Comparison of ENCODE assay signal across 1 mouse cellular context in the genomic region with DNA sequence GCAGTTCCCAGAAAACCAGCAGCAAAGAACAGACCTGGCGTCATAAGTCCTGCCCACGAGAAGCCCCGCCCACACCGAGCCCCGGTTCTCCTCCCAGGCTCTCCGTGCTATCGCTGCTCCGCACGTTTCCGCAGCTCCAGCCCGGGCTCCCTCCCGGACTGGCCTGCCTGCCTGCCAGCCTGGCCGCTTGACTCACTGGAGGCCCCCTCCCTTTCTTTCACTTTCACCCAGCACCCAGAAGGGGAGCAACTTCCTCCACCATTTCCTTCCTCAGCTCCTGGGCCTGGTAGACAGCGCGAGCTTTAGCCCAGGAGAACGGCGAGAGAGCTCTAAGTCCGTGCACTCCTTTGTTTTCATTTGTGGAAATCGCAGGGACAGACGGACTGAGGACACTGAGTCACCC.
TF ChIP-seq lines count a peak whose summit lies in the region.

No protein-coding gene starts in this region.

TF ChIP-seq in CH12.LX, 34 proteins besides CTCF, POLR2A, EP300 and RAD21 (continued from another document):
- TF ChIP-seq ZMIZ1 (IDR thresholded peaks at IDR 0.05; ENCODE audit: low read depth, low read length), result no peak; the same call in 1 of the 2 replicates
- no peak for TF ChIP-seq SIN3A (IDR thresholded peaks at IDR 0.05; ENCODE audit: low read length)
- no peak; the same call in 1 of the 2 replicates for TF ChIP-seq CHD2 (IDR thresholded peaks at IDR 0.05; ENCODE audit: low read length)
- no peak for TF ChIP-seq USF1 (IDR thresholded peaks at IDR 0.05; ENCODE audit: low read depth, low read length)
- no peak for TF ChIP-seq HCFC1 (IDR thresholded peaks at IDR 0.05; ENCODE audit: low read depth, low read length)
- no peak for TF ChIP-seq CHD1 (IDR thresholded peaks at IDR 0.05; ENCODE audit: low read depth, low read length)
- TF ChIP-seq TBP (conservative IDR thresholded peaks at IDR 0.05; ENCODE audit: low read depth, low read length), result no peak
- TF ChIP-seq MYC (IDR thresholded peaks at IDR 0.05; ENCODE audit: low read depth, low read length), result no peak
- TF ChIP-seq TCF12 (IDR thresholded peaks at IDR 0.05; ENCODE audit: low read depth, low read length), result peak; percentile 45; the same call in 1 of the 2 replicates
- TF ChIP-seq JUND (conservative IDR thresholded peaks at IDR 0.05; ENCODE audit: low read depth, low read length), result no peak
- peak; percentile 17; the same call in 1 of the 2 replicates for TF ChIP-seq ELF1 (IDR thresholded peaks at IDR 0.05; ENCODE audit: low read depth, low read length)
- peak; percentile 25; the same call in 1 of the 2 replicates for TF ChIP-seq MXI1 (IDR thresholded peaks at IDR 0.05; ENCODE audit: low read depth, low read length)
- TF ChIP-seq E2F4 (IDR thresholded peaks at IDR 0.05; ENCODE audit: insufficient replicate concordance, low read depth, low read length), result no peak
- TF ChIP-seq USF2 (conservative IDR thresholded peaks at IDR 0.05; ENCODE audit: low read depth, low read length), result no peak
- TF ChIP-seq POLR2AphosphoS2 (IDR thresholded peaks at IDR 0.05; ENCODE audit: low read depth, low read length), result no peak
- TF ChIP-seq GABPA (IDR thresholded peaks at IDR 0.05; ENCODE audit: insufficient replicate concordance, low read depth, low read length), result no peak
- peak; percentile 87 for TF ChIP-seq BHLHE40 (IDR thresholded peaks at IDR 0.05; ENCODE audit: low read depth, low read length)
- no peak for TF ChIP-seq KAT2A (IDR thresholded peaks at IDR 0.05; ENCODE audit: insufficient replicate concordance, low read length)
- peak; percentile 33; the same call in 1 of the 2 replicates for TF ChIP-seq UBTF (IDR thresholded peaks at IDR 0.05; ENCODE audit: low read depth, low read length)
- TF ChIP-seq NELFE (IDR thresholded peaks at IDR 0.05; ENCODE audit: low read depth, low read length), result 0 out of 2 replicates have a peak, but pooled peaks have one; percentile 47
- no peak; the same call in 1 of the 2 replicates for TF ChIP-seq IRF4 (IDR thresholded peaks at IDR 0.05; ENCODE audit: low read depth, low read length)
